Mouse (Mus musculus): ENCODE measurements around the gene Nfe2l2.

DNA sequence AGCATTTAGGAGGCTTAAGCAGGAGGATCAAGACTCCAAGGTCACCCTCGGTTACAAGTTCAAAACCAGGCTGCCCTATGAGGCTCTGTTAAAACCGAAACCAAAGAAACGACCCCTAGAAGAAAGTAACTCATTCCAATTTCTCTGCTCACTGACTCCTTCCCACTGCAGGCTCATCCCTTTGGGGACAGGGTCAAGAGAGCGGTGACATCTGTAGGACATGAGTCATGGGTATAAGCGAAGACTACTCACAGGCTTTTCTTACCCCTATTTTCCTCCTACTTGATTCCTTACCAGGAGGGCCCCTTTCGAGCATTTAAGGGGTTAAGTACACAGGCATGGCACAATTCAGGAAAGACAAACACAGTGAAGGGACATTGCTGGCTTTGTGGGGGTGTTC is 60.5 kb downstream of the Nfe2l2 start:
- TF ChIP-seq POLR2A (IDR thresholded peaks at IDR 0.05; ENCODE audit: low read depth, low read length), result no peak
- TF ChIP-seq CTCF (IDR thresholded peaks at IDR 0.05; ENCODE audit: borderline replicate concordance, insufficient read depth, low read length), result no peak
